Mouse (Mus musculus) B cell, adult 62 days (primary cell): Measurements from ENCODE around the gene Crabp1. TPM values are rescaled to one million over a fixed set of nuclear protein-coding genes. Genes with fewer than 3 reads are reported as not detected.

Experiments used
- total RNA-seq: library from RNA; stranded (reverse); gene quantifications from 4 replicates; pipeline ENCODE4 v1.2.4, GENCODE M21; 2023

The Crabp1 gene
- total RNA-seq: not detected in 4 replicates

DNA sequence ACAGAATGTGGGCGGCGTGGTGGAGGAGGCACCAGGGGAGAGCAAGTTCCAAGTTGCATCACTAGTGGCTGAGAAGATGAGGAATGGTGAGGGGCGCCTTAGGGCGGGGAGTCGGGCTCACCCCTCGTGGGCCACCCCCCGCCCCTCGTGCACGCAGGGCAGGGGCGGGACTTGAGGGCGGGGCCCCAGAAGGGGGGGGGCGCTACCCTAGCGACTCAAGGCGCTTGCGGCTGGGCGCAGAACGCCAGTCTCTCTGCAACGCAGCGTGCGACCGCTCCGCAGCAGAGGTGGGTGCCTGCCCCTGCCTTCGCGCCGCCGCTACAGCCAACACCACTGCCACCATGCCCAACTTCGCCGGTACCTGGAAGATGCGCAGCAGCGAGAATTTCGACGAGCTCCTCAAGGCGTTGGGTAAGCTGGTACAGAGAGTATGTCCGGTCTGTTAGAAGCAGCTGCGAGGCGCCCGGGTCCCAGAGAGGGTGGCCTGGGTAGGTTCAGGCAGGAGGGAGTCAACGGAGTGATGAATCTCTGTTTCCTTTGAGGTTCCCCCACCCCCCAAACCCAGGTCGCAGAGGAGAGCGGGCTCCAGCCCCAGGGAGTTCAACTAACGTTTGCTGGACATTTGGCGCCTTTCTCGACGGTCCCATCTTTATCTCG, at the start of gene Crabp1:
Crabp1 (plus strand) TSS at position 188 of the 657 bp plus-strand sequence.

DNA sequence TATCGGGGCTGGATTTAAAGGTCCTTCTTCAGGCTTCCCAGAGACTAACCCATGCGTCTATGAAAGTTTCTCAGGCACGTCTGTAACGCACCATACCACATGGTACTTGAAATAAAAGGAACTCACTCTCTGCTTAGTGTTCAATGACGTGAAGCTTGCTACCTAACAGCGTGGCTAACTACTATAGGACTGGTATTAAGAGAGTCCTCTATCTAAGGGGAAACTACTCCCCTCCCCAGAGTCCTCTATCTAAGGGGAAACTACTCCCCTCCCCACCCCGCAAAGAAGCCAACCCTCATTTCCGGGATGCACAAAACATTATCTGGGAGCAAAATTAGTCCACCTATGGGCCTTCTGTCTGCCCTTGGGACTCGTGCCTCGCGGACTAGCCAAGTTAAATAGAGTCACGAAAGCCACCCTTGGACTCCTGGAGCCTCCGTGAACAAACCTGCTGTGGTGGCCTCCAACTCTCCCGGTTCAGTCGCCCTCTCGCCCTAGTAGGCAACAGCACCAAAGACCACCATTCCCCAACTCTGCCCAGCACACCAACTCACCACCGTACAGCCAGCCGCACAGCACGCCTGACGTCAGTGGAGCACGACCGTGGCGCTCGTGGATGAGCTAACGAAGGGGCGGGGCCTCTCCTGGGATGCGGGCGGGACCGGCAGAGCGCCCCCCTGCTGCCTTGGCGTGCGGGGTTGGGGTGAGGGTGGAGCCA, 30.5 kb upstream of the Crabp1 start, which contains the start of gene Wdr61:
Wdr61 (minus strand) TSS at position 599 of the 718 bp plus-strand sequence.

Other genes starting within 250 kb of the Crabp1 start
- not detected in 4 replicates for gene Sh2d7, start 225.8 kb upstream of the Crabp1 start, total RNA-seq
- gene Cib2, start 204.5 kb upstream of the Crabp1 start, total RNA-seq: 2.0 to 3.4 TPM (median 3.0 TPM) in 4 replicates
- 39.0 to 42.0 TPM (median 39.5 TPM) in 4 replicates for gene Idh3a, start 178.4 kb upstream of the Crabp1 start, total RNA-seq
- gene Acsbg1, start 102.9 kb upstream of the Crabp1 start, total RNA-seq: not detected in 4 replicates
- 1.3 to 2.6 TPM (median 1.7 TPM) in 4 replicates for gene Dnaja4, start 65.9 kb upstream of the Crabp1 start, total RNA-seq
- 59.6 to 74.1 TPM (median 64.8 TPM) in 4 replicates for gene Wdr61, start 30.2 kb upstream of the Crabp1 start, total RNA-seq
- 44.9 to 55.0 TPM (median 50.6 TPM) in 4 replicates for gene Ireb2, start 99.0 kb downstream of the Crabp1 start, total RNA-seq
- gene Hykk, start 152.5 kb downstream of the Crabp1 start, total RNA-seq: 0.55 to 1.3 TPM (median 1.0 TPM) in 4 replicates
- 85.0 to 88.1 TPM (median 87.5 TPM) in 4 replicates for gene Psma4, start 186.0 kb downstream of the Crabp1 start, total RNA-seq
- 0.81 to 1.3 TPM in 2 of 4 replicates, not detected in the others for gene AY074887, start 186.2 kb downstream of the Crabp1 start, total RNA-seq
- gene Chrna5, start 216.1 kb downstream of the Crabp1 start, total RNA-seq: not detected in 4 replicates